Mouse (Mus musculus): ENCODE results near the gene Cd2bp2. TPM values are rescaled to one million over a fixed set of nuclear protein-coding genes. Genes with fewer than 3 reads are reported as not detected.

Cd2bp2 gene
- polyA plus RNA-seq, 1 experiment from 2014 or later = 64.7 TPM

GRCm38 (mm10) chr7:127223106-127223505 lies 27.3 kb upstream of the Cd2bp2 start:
- ATAC-seq (ENCODE audit: low FRiP score) = no peak
- no peaks in the 10 kb centered on the region for H3K4me1 ChIP-seq (replicated peaks; ENCODE audit: control insufficient read depth, insufficient read depth, low read length)
- 95% methylated on average over 3 of the region's 3 CpGs for WGBS
- H3K9me3 ChIP-seq (ENCODE audit: control insufficient read depth, low read length) = no peaks in the 10 kb centered on the region
- no peak for DNase-seq (ENCODE audit: low spot score)
- H3K4me3 ChIP-seq (ENCODE audit: low read depth, low read length) = no peak overlapping the region
- H3K27ac ChIP-seq (ENCODE audit: low read depth, low read length) = no peak overlapping the region
- no peaks in the 10 kb centered on the region for H3K27me3 ChIP-seq (ENCODE audit: control insufficient read depth, insufficient read depth, low read length)
- H3K36me3 ChIP-seq (ENCODE audit: control insufficient read depth, insufficient read depth, low read length) = no peaks in the 10 kb centered on the region
- no peak overlapping the region for H3K9ac ChIP-seq (ENCODE audit: low read depth, low read length)
- no peak overlapping the region for H3K4me2 ChIP-seq (replicated peaks; ENCODE audit: low read depth, low read length)

- H3K4me2 ChIP-seq (replicated peaks; ENCODE audit: low read depth, low read length) = no peak overlapping the region
- H3K36me3 ChIP-seq (ENCODE audit: control insufficient read depth, insufficient read depth, low read length) = no peaks in the 10 kb centered on the region
- H3K9ac ChIP-seq (ENCODE audit: low read depth, low read length) = no peak overlapping the region
- no peaks in the 10 kb centered on the region for H3K27me3 ChIP-seq (ENCODE audit: control insufficient read depth, insufficient read depth, low read length)
- no peaks in the 10 kb centered on the region for H3K9me3 ChIP-seq (ENCODE audit: control insufficient read depth, low read length)
- WGBS = 84% methylated on average over 6 of the region's 6 CpGs
- no peaks in the 10 kb centered on the region for H3K4me1 ChIP-seq (replicated peaks; ENCODE audit: control insufficient read depth, insufficient read depth, low read length)
- H3K4me3 ChIP-seq (ENCODE audit: low read depth, low read length) = no peak overlapping the region
- DNase-seq (ENCODE audit: low spot score) (no peak), ATAC-seq (ENCODE audit: low FRiP score) (no peak)
- no peak overlapping the region for H3K27ac ChIP-seq (ENCODE audit: low read depth, low read length)
These were observed 24.6 kb upstream of the Cd2bp2 start for GRCm38 (mm10) chr7:127220440-127220839.

GRCm38 (mm10) chr7:127218670-127219069 lies 22.8 kb upstream of the Cd2bp2 start:
- H3K4me1 ChIP-seq (replicated peaks; ENCODE audit: control insufficient read depth, insufficient read depth, low read length) = no peaks in the 10 kb centered on the region
- WGBS = 91% methylated on average over 4 of the region's 4 CpGs
- no peaks in the 10 kb centered on the region for H3K36me3 ChIP-seq (ENCODE audit: control insufficient read depth, insufficient read depth, low read length)
- no peak overlapping the region for H3K9ac ChIP-seq (ENCODE audit: low read depth, low read length)
- no peak overlapping the region for H3K4me3 ChIP-seq (ENCODE audit: low read depth, low read length)
- ATAC-seq (ENCODE audit: low FRiP score) (no peak), DNase-seq (ENCODE audit: low spot score) (no peak)
- peaks cover 10% of the 10 kb centered on the region; the same call in 1 of the 2 replicates for H3K27me3 ChIP-seq (ENCODE audit: control insufficient read depth, insufficient read depth, low read length)
- H3K27ac ChIP-seq (ENCODE audit: low read depth, low read length) = no peak overlapping the region
- no peak overlapping the region for H3K4me2 ChIP-seq (replicated peaks; ENCODE audit: low read depth, low read length)
- H3K9me3 ChIP-seq (ENCODE audit: control insufficient read depth, low read length) = no peaks in the 10 kb centered on the region

GRCm38 (mm10) chr7:127217901-127218642 lies 22.2 kb upstream of the Cd2bp2 start:
- WGBS = 87% methylated on average over 10 of the region's 10 CpGs
- Histone ChIP-seq H3K27ac (ENCODE audit: low read depth, low read length) (no peak overlapping the region), H3K4me1 (replicated peaks; ENCODE audit: control insufficient read depth, insufficient read depth, low read length) (no peaks in the 10 kb centered on the region), H3K4me3 (ENCODE audit: low read depth, low read length) (no peak overlapping the region), H3K27me3 (ENCODE audit: control insufficient read depth, insufficient read depth, low read length) (peaks cover 10% of the 10 kb centered on the region; the same call in 1 of the 2 replicates), H3K9ac (ENCODE audit: low read depth, low read length) (no peak overlapping the region), H3K9me3 (ENCODE audit: control insufficient read depth, low read length) (no peaks in the 10 kb centered on the region), H3K4me2 (replicated peaks; ENCODE audit: low read depth, low read length) (no peak overlapping the region), H3K36me3 (ENCODE audit: control insufficient read depth, insufficient read depth, low read length) (no peaks in the 10 kb centered on the region)
- ATAC-seq (ENCODE audit: low FRiP score) (no peak), DNase-seq (ENCODE audit: low spot score) (no peak)

- H3K4me1 ChIP-seq (replicated peaks; ENCODE audit: control insufficient read depth, insufficient read depth, low read length) = no peaks in the 10 kb centered on the region
- H3K4me2 ChIP-seq (replicated peaks; ENCODE audit: low read depth, low read length) = no peak overlapping the region
- peaks cover 10% of the 10 kb centered on the region; the same call in 1 of the 2 replicates for H3K27me3 ChIP-seq (ENCODE audit: control insufficient read depth, insufficient read depth, low read length)
- H3K4me3 ChIP-seq (ENCODE audit: low read depth, low read length) = no peak overlapping the region
- 86% methylated on average over 6 of the region's 6 CpGs for WGBS
- ATAC-seq (ENCODE audit: low FRiP score) = no peak
- H3K9ac ChIP-seq (ENCODE audit: low read depth, low read length) = no peak overlapping the region
- no peaks in the 10 kb centered on the region for H3K36me3 ChIP-seq (ENCODE audit: control insufficient read depth, insufficient read depth, low read length)
- DNase-seq (ENCODE audit: low spot score) = no peak
- no peaks in the 10 kb centered on the region for H3K9me3 ChIP-seq (ENCODE audit: control insufficient read depth, low read length)
- H3K27ac ChIP-seq (ENCODE audit: low read depth, low read length) = no peak overlapping the region
These were observed 21.6 kb upstream of the Cd2bp2 start for GRCm38 (mm10) chr7:127217475-127217874.

GRCm38 (mm10) chr7:127216307-127216706 lies 20.5 kb upstream of the Cd2bp2 start:
- Histone ChIP-seq H3K9me3 (ENCODE audit: control insufficient read depth, low read length) (no peaks in the 10 kb centered on the region), H3K36me3 (ENCODE audit: control insufficient read depth, insufficient read depth, low read length) (no peaks in the 10 kb centered on the region), H3K4me1 (replicated peaks; ENCODE audit: control insufficient read depth, insufficient read depth, low read length) (no peaks in the 10 kb centered on the region), H3K4me3 (ENCODE audit: low read depth, low read length) (no peak overlapping the region), H3K27ac (ENCODE audit: low read depth, low read length) (no peak overlapping the region), H3K4me2 (replicated peaks; ENCODE audit: low read depth, low read length) (no peak overlapping the region), H3K27me3 (ENCODE audit: control insufficient read depth, insufficient read depth, low read length) (peaks cover 10% of the 10 kb centered on the region; the same call in 1 of the 2 replicates), H3K9ac (ENCODE audit: low read depth, low read length) (no peak overlapping the region)
- no peak for DNase-seq (ENCODE audit: low spot score)
- ATAC-seq (ENCODE audit: low FRiP score) = no peak
- WGBS = 90% methylated on average over 5 of the region's 5 CpGs

GRCm38 (mm10) chr7:127214981-127215871 lies 19.4 kb upstream of the Cd2bp2 start:
- peak; percentile 79 for DNase-seq (ENCODE audit: low spot score)

GRCm38 (mm10) chr7:127214521-127214920 lies 18.7 kb upstream of the Cd2bp2 start:
- DNase-seq (ENCODE audit: low spot score) = no peak
- WGBS = 27% methylated on average over 21 of the region's 21 CpGs
- no peak overlapping the region for H3K9ac ChIP-seq (ENCODE audit: low read depth, low read length)

More at GRCm38 (mm10) chr7:127214981-127215871, 19.4 kb upstream of the Cd2bp2 start:
- Histone ChIP-seq H3K9ac (ENCODE audit: low read depth, low read length) (no peak overlapping the region), H3K27ac (ENCODE audit: low read depth, low read length) (no peak overlapping the region), H3K4me2 (replicated peaks; ENCODE audit: low read depth, low read length) (peak overlapping the region; percentile 25; the same call in 1 of the 2 replicates), H3K9me3 (ENCODE audit: control insufficient read depth, low read length) (no peaks in the 10 kb centered on the region), H3K4me3 (ENCODE audit: low read depth, low read length) (0 out of 2 replicates have a peak overlapping the region, but pooled peaks have one; percentile 13), H3K27me3 (ENCODE audit: control insufficient read depth, insufficient read depth, low read length) (peaks cover 10% of the 10 kb centered on the region; the same call in 1 of the 2 replicates), H3K36me3 (ENCODE audit: control insufficient read depth, insufficient read depth, low read length) (no peaks in the 10 kb centered on the region), H3K4me1 (replicated peaks; ENCODE audit: control insufficient read depth, insufficient read depth, low read length) (no peaks in the 10 kb centered on the region)
- ATAC-seq (ENCODE audit: low FRiP score) = no peak
- WGBS = 22% methylated on average over 33 of the region's 33 CpGs

More at GRCm38 (mm10) chr7:127214521-127214920, 18.7 kb upstream of the Cd2bp2 start:
- no peaks in the 10 kb centered on the region for H3K9me3 ChIP-seq (ENCODE audit: control insufficient read depth, low read length)
- no peaks in the 10 kb centered on the region for H3K36me3 ChIP-seq (ENCODE audit: control insufficient read depth, insufficient read depth, low read length)
- H3K4me2 ChIP-seq (replicated peaks; ENCODE audit: low read depth, low read length) = no peak overlapping the region
- peaks cover 10% of the 10 kb centered on the region; the same call in 1 of the 2 replicates for H3K27me3 ChIP-seq (ENCODE audit: control insufficient read depth, insufficient read depth, low read length)
- H3K4me1 ChIP-seq (replicated peaks; ENCODE audit: control insufficient read depth, insufficient read depth, low read length) = no peaks in the 10 kb centered on the region
- no peak for ATAC-seq (ENCODE audit: low FRiP score)
- no peak overlapping the region for H3K27ac ChIP-seq (ENCODE audit: low read depth, low read length)
- no peak overlapping the region for H3K4me3 ChIP-seq (ENCODE audit: low read depth, low read length)
